Mouse (Mus musculus): ENCODE measurements around the gene Rph3a.
"Not testable (repeated sequence)": the region's sequence is repeated elsewhere in the genome, so short reads cannot be mapped to it uniquely, and the experiment has no call there.

Gene Rph3a

GRCm38 (mm10) chr5:120908196-120908920, 101.5 kb downstream of the Rph3a start:
- no peak for DNase-seq (ENCODE audit: low spot score in 2 of 2)

GRCm38 (mm10) chr5:120906791-120907733, 102.8 kb downstream of the Rph3a start, which contains the start of gene Oas1a:
Oas1a (minus strand) TSS chr5:120907521.
- not testable (repeated sequence) for DNase-seq (ENCODE audit: low spot score in 2 of 2)

GRCm38 (mm10) chr5:120902056-120902455, 107.8 kb downstream of the Rph3a start:
- DNase-seq (ENCODE audit: low spot score in 2 of 2): no peak

GRCm38 (mm10) chr5:120900666-120901065, 109.2 kb downstream of the Rph3a start:
- DNase-seq (ENCODE audit: low spot score in 2 of 2): no peak

GRCm38 (mm10) chr5:120898726-120899125, 111.2 kb downstream of the Rph3a start:
- DNase-seq (ENCODE audit: low spot score in 2 of 2): no peak

GRCm38 (mm10) chr5:120898307-120898706, 111.6 kb downstream of the Rph3a start:
- DNase-seq (ENCODE audit: low spot score in 2 of 2): no peak

- DNase-seq (ENCODE audit: low spot score in 2 of 2): no peak
Measured at GRCm38 (mm10) chr5:120895231-120895900, 114.5 kb downstream of the Rph3a start.

GRCm38 (mm10) chr5:120894692-120895091, 115.2 kb downstream of the Rph3a start:
- not testable (repeated sequence) for DNase-seq (ENCODE audit: low spot score in 2 of 2)

GRCm38 (mm10) chr5:120893866-120894265, 116.0 kb downstream of the Rph3a start:
- DNase-seq (ENCODE audit: low spot score in 2 of 2): not testable (repeated sequence)

- no peak for DNase-seq (ENCODE audit: low spot score in 2 of 2)
Measured at GRCm38 (mm10) chr5:120892243-120892660, 117.6 kb downstream of the Rph3a start.

GRCm38 (mm10) chr5:120891566-120892242, 118.2 kb downstream of the Rph3a start:
- not testable (repeated sequence) for DNase-seq (ENCODE audit: low spot score in 2 of 2)

- DNase-seq (ENCODE audit: low spot score in 2 of 2): no peak
Measured at GRCm38 (mm10) chr5:120890991-120891390, 118.9 kb downstream of the Rph3a start.
